Mouse (Mus musculus) c-Kit-positive CD71-positive TER-119-negative erythroid progenitor cells, embryonic 14.5 days (primary cell): ENCODE data around the gene Tecpr1.

Experiments
- DNase-seq: peaks from one replicate; pipeline ENCODE4 v3.0.0-alpha.2; 2013; ENCODE audit warnings: low read depth

Tecpr1 gene

DNA sequence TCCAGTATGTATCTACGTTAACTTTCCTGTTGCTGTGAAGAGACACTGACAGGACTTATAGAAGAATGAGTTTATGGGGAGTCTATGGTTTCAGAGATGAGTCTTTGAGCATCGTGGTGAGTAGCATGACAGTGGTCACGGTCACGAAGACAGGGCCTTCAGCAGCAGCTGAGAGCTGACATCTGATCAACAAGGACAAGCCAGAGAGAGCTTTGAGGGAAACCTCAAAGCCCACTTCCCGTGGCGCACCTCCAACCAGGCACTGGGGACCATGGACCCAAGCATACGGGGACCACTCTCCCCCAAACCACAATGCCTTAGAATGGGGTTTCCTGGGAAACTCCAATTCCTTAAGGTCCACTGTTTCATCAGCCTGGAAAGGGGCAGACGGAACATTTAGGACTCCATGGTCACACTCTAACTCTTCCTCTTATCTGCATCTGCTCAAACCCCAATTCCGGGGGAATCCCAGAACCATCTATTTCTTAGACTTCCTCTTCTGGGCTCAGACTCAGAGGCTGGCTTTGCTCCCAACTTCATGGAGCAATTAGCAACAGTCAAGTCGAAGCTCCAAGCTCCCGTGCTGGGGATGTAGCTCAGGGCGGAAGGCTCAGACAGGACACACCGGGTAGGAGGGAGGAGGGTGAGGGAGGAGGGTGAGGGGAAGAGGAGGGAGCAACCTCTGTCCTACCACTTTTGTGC, 28.6 kb upstream of the Tecpr1 start:
- DNase-seq, result no peak

DNA sequence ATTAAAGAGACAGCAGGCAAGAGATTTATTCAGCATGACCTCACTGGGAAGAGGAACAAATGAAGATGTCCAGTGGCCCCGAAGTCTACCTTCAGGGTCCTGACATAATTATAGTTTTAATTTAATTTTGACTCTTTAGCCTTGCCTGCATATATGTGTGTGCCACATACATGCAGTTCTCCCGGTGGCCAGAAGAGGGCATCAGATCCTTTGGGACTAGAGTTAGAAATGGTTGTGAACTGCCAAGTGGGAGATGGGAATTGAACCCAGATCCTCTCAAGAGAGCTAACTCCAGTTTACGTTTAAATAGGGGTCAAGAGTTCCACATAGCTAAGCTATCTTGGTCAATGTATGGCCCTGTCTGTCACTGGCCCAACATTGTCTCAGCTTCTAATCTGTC, 26.5 kb upstream of the Tecpr1 start:
- DNase-seq, result no peak

GRCm38 (mm10) chr5:144247906-144248585, 24.6 kb upstream of the Tecpr1 start:
- DNase-seq, result no peak

GRCm38 (mm10) chr5:144247307-144247706, 23.9 kb upstream of the Tecpr1 start:
- no peak for DNase-seq

DNA sequence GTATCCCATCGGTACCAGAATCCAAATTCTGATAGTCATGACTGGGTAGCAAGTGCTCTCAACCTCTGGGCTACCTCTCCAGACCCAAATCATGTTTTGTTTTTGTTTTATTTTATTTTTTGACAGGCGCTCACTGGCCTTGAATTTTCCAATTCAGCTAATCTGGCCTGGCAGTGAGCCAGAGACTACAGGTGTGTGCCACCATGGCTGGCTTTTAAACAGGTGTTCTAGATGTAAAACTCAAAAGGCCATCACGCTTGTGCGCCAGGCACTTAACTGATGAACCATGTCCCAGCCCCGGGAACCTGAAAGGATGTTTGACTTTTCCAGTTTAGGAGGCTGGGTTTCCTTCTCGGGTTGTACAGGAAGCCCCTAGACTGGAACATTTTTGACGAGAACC, 23.3 kb upstream of the Tecpr1 start:
- no peak for DNase-seq

DNA sequence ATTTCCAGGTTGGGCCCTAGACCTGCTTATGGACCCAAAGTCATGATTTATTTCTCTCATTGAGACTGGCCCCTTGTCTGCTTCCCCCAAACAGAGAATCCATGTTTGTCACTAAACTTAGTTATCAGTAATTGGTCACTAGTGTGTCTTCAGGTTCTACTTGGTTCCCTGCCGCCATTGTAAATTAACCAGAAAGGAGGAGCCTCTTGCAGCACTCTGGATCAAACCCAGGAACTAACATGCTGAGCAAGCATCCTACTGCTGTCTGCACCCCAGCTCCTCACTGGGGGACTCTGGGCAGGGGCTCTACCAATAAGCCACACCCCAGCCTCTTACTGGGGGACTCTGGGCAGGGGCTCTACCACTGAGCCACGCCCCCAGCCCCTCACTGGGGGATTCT, 22.2 kb upstream of the Tecpr1 start:
- no peak for DNase-seq

DNA sequence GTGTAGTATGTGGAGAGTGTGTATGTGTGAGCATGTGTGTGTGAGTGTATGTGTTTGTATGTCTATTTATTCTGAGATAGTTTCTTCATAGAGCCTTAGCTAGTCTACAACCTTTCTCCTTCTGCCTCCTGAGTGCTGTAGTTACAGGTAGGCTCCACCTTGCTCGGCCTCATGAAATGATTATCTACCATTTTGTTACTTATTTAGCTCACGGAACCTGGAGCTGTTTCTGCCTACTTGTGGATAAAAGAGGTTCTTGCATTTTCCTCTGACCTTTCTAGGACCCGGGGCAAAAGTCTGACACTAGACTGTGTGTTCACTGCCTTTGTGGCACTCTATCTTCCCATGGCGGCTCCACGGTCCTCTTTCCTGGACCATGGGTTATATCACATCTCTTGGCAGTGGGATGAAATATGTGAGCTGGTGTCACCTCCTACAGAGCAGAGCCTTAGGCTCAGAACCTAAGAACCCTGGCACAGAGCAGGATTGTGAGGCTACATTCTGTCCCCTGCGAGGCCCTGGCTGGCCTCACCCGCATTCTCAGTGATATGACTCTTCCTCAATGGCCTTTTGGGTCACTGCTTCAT, 20.6 kb upstream of the Tecpr1 start, which contains the start of gene Bri3:
Gene Bri3, plus strand, starts transcription at position 537 of the 587 bp plus-strand sequence.
- DNase-seq, result no peak

- DNase-seq, result no peak
These were observed 15.6 kb upstream of the Tecpr1 start for GRCm38 (mm10) chr5:144238969-144239368.

DNA sequence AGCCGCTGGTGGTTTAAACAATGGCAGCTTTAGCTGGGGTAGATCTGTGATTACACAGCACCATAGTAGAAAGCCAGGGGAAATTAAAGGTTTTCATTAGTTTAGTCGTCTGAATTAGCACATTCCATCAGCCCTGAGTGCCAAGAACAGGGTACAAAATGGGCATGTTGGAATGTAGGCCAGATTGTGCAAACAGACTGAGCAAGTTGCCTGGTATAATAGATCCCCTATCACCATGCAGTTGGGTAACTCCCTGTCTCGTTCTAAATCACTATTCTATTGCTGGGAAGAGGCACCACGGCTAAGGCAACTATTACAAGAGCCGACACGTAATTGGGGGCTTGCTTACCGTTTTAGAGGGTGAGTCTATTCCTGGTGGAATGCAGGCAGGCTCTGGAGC, 11.3 kb upstream of the Tecpr1 start:
- DNase-seq, result no peak

DNA sequence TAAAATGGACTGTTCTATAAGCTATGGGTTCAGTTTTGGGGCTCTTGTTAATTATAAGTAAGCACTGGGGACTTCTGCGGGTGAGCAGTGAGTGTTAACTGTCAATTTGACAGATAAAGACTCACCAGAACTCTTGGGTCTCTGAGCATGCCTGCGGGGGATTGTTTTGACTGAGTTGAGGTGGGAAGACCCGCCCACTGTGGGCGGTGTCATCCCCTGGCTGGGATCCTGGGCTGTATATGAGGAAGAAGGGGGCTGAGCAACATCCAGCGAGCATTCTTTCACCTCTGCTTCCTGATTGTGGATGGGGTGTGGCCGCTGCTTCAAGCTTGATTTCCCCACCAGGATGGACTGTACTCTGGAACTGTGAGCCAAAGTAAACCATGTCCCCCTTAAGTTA, 10.8 kb upstream of the Tecpr1 start:
- no peak for DNase-seq

- no peak for DNase-seq
These were observed 9.1 kb upstream of the Tecpr1 start for GRCm38 (mm10) chr5:144232531-144232930.

DNA sequence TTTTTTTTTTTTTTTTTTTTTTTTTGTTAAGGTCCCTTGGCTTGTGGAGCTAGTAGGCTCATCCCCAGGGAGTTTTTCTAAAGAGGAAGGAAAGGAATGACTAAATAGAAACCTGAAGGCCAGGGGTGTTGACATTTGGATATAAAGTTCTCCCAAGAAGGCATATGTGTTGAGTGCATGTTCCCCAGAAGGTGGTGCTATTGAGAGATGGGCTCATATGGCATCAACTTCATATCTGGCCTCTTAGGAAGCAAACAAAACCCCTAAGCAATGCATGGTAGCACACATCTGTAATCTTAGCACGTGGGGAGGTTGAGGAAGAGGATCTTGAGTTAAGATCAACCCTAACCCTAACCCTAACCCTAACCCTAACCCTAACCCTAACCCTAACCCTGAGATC, 8.0 kb upstream of the Tecpr1 start:
- no peak for DNase-seq

DNA sequence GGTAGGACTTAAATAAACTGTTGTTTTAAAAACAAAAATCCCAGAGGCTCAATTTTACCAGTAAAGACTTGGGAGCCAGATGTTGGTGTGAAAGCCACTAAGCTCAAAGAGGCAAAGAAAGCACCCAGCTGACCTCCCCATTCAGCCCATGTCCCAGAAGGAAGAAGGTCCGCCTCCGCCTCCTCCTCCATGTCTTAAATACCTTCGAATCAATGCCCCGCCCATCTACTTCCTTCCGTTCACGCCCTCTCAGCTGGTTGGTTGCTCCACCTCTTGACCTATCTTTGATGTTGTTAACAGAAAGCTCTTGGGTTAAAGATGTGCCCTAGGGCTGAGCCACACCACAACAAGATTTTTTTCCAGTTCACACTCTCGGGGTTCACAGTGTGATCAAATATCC, 6.8 kb upstream of the Tecpr1 start:
- no peak for DNase-seq

DNA sequence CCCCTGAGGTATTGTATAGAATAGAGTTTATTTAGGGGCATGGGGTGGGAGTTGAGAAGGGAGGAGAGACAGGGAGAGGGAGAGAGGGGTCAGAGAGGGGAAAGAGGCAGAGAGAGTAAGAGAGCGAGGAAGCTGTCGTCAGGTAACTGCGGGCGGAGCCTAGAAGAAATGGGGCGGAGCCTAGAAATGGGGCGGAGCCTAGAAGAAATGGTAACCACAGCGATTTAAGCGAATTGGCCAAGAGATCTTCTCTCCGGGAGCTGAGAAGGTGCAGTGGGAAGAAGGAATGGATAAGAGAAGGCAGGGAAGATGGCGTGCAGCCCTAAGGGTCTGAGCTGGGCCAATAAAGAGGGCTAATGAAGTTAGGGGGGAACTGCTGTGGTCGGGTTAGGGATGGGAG, 2.8 kb upstream of the Tecpr1 start:
- no peak for DNase-seq

DNA sequence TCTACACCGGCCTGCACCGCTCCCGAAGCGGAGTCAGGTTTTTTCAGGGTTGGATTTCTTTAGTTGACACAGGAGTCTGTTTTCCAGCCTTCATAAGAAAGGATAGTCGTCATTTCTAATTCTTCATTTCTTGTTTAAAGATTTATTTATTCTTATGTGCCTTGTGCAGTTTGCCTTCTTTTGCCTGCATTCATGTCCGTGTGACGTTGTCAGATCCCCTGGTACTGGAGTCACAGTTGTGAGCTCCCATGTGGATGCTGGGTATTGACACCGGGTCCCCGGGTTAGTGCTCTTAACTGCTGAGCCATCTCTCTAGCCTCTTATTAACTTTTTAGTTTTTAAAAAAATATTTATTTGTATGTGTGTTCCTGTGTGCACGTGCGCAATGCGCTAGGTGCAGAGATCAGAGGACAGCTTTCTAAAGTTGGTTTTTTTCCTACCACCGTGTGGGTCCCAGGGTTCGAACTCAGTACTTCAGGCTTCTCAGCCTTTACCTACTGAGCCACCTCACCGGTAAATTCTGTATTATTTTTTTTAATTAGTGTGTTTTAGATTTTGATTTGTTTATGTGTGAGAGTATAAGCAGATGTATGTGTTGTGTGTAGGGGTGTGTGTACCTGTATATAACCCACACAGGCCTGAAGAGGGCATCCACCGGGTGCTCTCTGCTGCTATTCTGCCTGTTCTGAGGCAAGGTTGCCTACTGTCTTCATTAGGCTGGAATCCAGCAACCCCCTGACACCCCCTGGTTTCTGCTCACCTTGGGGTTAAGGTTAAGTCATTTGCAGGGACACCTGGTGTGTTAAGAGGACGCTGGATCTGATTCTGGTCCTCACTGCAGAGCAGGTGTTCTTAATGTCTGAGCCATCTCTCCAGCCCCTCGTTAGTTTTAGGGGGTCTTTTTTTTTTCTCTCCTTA, 743 bp upstream of the Tecpr1 start:
- no peak for DNase-seq

DNA sequence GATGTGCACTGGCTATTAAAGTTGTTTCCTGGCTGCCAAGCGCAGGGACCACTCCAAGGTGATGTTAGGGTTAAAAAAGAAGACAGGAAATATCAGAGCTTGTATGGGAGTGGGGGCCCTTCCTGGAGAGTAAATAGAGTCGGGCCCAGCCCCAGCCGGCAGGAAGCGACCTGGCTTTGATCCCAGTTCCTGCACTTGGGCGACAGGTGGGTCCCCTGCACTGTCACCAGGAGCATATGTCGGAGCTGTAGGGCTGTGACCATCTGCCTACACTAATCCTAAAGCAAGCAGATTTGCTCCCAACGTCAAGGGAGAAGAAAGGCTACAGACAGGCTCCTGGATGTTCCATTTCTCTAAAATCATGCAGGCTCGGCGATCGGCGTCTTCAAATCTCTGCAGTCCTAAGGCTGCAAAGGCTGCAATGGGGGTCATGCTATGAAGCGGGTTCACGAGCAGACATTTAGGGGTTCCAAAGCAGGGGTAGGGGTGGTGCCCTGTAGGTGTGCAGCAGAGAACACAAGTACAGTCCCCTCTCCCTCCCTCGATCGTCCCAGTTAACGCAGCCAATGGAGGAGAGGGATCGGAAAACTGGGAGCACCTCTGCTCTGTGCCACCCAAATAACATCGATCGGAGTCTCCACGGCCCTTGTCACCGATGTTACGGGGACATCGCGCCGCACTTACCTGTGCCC, 458 bp downstream of the Tecpr1 start:
- DNase-seq, result no peak

DNA sequence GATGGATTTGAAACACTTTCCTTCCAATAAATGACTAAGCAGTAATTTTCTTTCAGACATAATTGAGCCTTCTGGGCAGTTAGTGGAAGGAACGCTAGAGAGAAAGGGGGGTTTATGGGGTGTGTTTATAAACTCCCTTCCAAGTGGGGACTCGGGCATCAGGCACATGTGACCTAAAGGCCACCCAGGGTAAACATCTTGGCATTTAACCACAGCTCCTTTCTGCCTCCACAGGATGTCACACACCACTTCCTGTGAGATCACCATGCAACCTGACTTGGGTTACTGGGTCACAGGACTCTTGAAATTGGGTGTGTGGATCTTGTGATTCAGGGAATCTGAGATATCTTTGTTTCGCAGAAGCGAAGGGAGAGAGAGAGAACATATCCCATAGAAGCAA, 2.1 kb downstream of the Tecpr1 start:
- no peak for DNase-seq

GRCm38 (mm10) chr5:144219936-144220335, 3.5 kb downstream of the Tecpr1 start:
- no peak for DNase-seq

GRCm38 (mm10) chr5:144219306-144219705, 4.1 kb downstream of the Tecpr1 start:
- DNase-seq, result no peak

- no peak for DNase-seq
These were observed 5.4 kb downstream of the Tecpr1 start for GRCm38 (mm10) chr5:144218061-144218460.

- no peak for DNase-seq
These were observed 7.4 kb downstream of the Tecpr1 start for GRCm38 (mm10) chr5:144215992-144216391.

GRCm38 (mm10) chr5:144214453-144214852, 9.0 kb downstream of the Tecpr1 start:
- no peak for DNase-seq
